Mouse (Mus musculus) cerebral cortex, adult 2 months (tissue): ENCODE results near the gene Tmem9b.

Experiments
- WGBS: fragments of 180-500 bp; shearing (Covaris S2); methylation state at CpG from one replicate; pipeline ENCODE4 v1.1.7; 2018; 5-methylcytosine and 5-hydroxymethylcytosine counted together

The Tmem9b gene

DNA sequence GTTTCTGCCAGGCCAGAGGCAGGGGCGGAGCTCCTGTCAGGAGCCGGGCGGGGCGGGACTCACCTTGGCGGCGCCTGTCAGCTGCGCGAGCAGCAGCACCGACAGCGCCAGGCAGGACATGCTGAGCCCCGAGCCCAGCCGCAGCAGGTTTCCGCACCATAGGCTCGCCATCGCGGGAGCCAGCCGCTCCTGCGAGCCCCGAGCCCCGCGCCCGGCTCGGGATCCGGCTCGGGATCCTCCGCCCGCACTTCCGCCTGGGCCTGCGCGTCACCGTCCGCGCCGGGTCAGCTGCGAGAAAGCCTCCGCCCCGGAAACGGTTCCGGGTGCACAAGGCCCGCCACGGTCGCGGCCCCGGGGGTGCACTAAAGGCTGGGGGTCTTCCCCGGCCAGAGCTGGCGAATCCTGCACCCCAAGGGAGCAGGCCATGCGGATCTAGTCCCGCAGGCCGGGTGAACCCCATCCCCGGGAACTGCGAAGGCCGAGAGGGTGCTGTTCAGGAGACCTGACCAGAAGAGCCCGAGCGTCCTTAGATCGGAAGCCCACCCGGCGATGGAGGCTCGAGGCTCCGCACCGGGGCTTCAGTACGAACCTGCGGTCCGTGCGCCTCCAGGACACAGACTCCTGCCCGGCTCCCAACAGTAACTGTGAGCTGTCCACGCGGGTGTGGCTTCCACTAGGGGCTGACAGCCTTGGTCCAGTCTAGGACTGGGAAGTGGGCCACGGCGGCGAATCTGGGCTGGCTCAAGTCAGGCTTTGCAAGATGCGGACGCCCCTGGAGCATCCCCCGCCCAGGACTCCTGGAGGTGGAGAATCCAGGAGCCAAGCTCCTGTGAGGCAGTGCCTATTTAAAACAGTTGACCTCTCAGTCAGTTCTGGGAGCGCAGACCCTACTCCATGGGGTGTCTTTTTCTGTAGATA, at the start of gene Tmem9b:
Gene Tmem9b (minus strand): TSS at position 868 of the 918 bp plus-strand sequence.
- under 1% methylated on average over 74 of the region's 74 CpGs for WGBS

DNA sequence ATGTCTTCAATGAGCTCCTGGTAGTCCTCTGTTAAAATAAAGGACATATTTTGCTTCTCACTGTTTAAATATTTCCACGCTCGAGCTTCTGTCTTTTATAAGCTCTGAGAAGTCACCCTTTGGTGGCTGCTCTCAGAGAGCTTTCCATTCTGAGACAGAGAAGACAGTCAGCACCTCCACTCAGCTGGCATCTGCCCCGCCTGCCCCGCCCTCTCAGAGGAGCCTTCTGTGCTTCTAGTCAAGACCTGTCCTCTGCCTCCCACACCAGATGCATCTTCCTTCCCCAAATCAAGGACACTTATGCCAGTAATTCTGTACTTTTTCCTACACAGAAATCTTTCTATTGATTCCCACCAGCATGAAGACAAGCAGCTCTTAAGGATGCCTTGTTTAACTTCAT, 48.0 kb upstream of the Tmem9b start:
- WGBS, result 75% methylated on average over 4 of the region's 4 CpGs

DNA sequence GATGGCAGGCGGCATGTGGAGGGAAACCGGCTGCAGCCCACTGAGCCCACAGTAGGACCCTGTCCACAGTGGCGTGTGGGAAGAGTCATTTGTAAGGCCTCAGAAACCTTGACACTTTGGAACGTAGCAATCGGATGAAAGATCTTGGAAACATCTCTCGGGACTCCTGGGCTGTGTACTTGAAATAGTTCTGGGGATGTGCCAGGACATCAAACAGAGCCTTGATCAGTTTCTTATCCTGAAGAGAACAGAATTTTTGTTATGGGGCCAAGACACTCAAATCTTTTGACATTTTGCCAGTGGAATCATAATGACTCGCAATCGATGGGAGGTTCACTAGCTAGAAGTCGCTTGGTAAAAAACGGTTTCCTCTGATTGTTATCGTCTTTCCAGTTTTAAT, 46.5 kb upstream of the Tmem9b start:
- WGBS, result 67% methylated on average over 11 of the region's 11 CpGs

DNA sequence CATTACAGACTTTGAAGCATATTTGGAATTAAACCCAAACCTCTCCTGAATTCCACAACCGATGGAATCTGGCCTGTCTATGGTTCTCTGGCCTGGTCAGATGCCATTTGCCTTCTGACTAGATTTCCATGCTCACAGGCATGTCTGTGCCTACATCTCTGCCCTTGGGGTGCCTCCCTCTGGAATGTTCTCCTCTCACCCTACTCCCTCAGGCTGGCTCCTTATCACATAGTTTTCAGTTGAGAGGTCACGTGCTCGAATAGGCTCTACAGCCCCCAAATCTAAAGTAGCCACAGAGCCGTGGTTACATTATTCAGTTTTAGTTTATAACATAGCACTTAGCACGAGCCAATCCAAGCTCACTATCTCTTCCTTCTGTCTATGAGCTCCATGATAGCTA, 42.9 kb upstream of the Tmem9b start:
- 83% methylated on average over 5 of the region's 5 CpGs for WGBS

DNA sequence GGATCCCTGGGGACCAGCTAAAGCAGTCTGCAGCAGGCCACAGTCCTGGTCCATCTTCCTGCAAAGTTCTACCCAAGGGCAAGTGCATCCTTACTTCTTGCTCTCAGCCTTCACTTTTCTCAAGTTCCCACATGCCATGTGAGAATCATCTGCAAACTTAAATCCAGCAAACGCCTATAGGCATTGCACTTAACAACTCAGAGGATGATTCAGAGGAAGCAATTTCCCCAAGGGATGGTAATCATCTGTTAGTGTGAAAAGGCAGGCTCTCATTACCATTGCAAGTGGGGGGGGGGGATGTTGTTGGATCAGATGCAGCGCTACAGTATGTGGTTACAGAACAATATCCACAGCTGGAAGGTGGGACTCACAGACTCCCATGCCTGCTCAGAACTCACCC, 41.9 kb upstream of the Tmem9b start:
- WGBS, result 55% methylated on average over 2 of the region's 2 CpGs

DNA sequence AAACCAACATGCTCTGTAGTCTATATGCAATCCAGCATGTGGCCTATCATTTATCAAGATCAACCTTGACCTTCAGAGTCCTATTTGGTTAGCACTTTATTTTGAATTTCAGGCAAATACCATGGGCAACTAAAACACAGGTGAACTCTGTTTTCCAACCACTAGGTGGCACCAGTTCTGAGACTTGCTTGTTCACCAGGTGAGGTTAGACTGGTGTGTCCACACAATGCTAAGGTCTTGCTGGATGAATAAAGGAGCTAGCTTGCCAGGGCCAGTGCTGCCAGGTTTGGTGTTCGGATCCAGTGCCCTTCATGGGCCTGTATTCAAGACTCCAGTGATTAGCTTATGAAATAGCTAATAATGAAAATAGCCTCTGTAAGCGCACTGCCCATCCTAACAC, 40.1 kb upstream of the Tmem9b start:
- 75% methylated on average over 2 of the region's 2 CpGs for WGBS

DNA sequence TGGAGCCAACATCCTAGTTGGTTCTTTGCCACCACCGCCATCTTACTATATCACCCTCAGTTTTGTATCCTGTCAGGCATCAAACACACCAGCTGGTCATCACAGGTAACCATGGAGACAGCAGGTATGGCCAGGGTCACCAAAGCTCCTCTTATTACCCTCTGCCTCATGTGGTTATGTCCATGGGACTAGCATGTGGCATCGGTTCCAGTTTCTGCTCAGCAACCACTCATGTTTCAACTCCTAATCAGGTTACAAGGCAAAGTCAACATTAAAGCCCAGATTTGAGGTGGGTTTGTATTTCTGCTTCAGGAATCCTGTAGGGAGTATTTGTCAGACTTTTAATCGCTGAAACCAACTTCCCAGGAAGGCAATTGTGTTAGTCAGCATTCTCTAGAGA, 38.1 kb upstream of the Tmem9b start:
- 76% methylated on average over 3 of the region's 3 CpGs for WGBS

DNA sequence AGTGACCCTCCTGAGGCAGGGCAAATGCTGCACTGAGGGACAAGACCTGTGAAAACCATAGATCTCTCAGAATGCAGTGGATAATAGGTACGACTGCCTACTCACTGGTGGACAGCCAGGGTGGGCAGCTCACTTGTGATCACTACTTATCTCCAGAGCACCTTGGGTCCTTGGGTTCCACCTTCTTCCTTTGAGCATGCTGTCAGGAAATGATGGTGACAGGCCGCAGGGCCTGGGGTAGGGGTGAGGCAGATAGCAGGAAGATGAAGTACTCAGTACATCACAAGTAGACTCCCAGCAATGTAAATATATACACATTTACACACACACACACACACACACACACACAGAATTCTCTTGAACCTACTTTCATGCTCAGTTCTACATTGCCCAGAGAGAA, 35.2 kb upstream of the Tmem9b start:
- WGBS, result 88% methylated on average over 2 of the region's 2 CpGs

DNA sequence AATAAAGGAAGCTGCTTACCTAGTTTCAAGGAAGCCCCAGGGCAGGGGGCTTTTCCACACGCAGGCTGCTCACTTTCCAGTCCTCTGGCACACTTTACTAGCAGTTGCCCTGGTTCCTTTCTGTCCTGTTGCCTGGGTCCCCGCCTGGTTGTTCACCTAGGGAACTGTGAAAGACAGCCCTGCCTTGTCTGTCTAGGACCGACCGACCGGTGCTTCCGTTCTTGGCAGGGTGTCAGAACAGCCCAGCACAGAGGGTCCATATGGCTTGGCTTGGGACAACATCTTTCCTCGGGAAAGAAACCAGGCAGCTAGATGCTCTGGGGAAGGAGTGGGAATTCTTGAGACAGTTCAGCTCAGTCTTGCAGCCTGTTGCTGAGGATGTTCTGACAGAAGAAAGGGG, 30.6 kb upstream of the Tmem9b start:
- 43% methylated on average over 7 of the region's 7 CpGs for WGBS

DNA sequence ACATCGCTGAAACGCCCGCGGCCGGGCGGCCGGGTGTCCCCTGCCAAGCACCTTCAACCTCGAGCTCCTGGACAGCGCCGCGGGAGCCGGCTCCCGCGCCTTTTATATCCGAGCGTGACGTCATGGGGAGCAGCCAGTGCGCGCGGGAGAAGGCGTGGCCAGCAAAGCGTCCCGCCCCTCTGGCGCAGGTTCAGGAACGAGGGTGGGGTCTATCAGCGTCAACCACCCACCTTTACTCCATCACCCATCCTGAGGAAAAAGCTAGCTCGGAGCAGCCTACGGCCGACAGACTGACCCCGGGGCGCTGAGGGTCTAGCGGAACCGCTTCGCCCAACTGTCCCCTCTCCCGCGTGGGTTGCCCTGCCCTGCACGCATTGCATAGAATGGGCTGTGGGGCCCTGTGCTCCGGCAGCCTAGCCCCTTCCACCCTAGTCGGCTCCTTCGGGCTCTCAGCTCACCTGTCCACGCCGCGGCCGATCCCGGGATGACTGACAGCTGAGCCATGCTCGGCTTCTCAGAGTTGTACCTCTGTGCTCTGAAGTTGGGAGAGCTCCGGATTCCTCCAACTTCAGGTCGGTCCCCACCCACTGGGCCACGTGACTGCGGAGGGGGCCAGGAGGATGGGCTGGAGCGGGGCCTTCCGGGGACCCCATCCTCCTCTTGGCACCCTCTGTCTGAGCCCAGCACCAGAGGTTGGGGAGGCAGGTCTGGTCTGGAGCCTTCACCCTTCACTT, 29.0 kb upstream of the Tmem9b start, which contains the start of gene Nrip3:
Gene Nrip3 (minus strand): TSS at position 556 of the 734 bp plus-strand sequence.
- 1% methylated on average over 52 of the region's 52 CpGs for WGBS

DNA sequence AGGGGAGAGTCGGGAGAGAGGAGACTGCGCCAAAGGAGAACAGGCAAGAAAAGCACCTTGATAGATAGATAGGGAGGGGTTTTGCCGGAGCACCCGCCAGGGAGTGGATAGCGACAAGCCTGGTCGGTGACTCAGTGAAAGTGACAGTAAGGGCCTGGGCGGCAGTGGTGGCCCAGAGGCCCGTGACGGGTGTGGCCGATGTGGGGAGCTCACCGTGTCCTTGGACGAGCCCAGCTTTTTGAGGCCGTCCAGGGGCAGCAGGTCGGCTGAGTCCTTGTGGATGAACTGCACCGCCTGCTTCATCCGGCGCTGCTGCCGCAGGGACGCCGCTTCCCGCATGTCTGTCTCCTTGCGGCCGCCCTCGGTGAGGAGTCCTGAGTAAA, 28.4 kb upstream of the Tmem9b start:
- WGBS, result 1% methylated on average over 24 of the region's 24 CpGs

DNA sequence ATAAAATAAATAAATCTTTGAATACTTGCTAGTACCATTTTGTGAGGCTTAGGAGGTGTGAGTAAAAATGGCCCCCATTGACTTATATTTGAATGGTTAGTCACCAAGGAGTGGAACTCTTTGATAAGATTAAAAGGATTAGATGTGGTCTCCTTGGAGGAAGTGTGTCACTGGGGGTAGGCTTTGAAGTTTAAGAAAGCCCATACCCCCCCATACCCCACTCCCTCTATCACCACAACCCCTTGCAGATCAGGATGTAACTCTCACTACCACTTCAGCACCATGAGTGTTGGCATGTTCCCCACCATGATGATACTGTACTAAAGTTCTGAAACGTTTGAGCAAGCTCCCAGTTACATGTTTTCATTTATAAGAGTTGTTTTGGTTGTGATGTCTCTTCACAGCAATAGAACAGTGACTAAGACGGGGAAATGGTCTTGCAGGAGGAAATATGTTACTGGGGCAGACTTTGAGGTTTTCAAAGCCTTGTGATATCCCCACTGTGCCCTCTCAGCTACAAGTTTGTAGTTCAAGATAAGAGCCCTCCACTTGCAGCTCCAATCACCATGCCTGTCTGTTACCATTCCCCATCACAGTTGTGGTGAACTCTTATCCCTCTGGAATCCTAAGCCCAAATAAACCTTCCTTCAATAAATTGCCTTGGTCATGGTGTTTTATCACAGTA, 16.2 kb upstream of the Tmem9b start:
- 58% methylated on average over 2 of the region's 2 CpGs for WGBS

DNA sequence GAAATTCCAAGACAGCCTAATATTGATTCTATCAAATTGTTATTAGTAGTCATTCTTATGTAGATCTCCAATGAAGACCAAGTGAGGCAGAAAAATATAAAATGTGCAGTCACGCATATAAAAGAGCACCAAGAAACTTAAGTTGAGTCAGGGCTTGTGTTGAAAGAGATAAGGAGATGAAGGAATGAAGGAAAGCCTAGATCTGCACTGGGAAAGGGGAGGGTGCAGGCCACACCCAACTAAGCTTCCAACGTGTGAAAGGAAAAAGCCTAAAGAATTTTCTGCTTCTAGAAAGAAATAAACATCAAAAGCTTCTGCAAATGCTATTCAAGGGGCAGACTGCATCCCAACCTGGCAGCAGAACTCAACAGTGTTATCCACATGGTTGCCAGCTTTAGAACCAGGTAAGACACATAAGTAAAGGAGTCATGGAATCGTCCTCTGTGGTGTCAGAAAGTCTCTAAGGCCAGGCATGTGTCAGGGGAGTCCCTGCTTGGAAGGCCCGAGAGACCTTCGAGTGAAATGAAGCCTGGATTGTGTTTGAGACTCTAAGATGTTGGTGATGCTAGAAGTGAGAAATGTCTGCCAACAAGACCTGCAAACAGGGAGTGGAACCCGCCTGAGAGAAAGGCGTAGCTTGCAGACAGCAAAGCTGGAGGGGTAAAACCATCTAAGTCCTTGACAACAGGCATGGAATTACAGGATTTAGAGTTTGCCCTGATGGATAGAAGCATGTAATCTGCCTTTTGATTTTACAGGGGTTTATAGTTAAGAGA, 15.1 kb upstream of the Tmem9b start:
- WGBS, result 89% methylated on average over 7 of the region's 7 CpGs

DNA sequence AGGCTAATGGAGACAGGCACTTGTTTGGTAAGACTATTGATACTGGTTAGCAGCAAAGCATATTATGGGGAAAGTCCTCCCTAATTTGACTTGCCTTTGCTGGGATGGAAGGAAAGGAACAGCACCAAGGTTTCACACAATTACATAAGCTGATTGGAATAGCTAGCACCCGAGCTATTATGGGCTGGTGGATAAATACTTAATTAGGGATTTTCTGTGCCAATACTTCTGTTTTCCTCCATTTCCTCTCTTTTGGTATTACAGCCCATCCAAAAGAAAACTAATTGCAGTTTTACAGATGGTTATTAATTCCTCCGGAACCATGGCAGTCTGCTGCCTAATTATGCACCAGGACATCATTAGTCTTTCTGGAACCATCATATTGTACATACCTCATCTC, 11.3 kb upstream of the Tmem9b start:
- WGBS, result 56% methylated on average over 2 of the region's 2 CpGs

DNA sequence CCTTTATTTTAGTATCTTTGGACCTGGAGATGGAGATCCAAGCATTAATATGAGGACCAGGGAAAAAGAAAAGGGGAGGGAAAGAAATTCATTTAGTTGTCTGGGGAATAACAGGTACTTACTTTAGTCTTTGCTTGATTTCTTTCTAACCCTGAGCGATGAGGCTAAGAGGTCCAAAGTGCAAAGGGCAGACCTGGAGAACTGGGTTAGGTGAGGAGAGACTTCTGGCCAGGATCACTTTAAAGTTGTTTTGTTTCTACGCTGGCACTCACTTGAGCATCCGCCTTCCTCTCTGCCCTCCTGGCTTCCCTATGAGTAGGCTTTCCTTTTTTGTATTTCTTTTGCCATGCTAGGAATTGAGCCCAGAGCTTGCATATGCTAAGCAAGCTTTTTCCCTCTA, 3.6 kb upstream of the Tmem9b start:
- 87% methylated on average over 3 of the region's 3 CpGs for WGBS

DNA sequence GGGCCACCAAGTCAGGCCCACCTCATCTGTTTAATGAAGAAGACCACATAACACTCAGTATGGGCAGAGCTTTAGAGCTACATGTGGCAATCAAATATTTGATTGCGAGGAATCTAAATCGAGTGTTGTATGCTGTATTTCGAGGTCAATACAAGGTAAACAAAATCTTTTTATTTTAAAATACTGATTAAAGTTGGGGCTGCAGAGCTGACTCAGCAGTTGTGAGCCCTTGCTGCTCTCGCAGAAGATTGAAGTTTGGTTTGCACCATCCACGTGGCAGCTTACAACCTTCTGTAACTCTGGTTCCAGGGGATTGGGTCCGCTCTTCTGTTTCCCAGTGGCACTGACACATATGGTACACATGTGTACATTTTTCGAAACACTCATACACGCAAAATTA, 1.4 kb upstream of the Tmem9b start:
- WGBS, result 86% methylated on average over 8 of the region's 8 CpGs

DNA sequence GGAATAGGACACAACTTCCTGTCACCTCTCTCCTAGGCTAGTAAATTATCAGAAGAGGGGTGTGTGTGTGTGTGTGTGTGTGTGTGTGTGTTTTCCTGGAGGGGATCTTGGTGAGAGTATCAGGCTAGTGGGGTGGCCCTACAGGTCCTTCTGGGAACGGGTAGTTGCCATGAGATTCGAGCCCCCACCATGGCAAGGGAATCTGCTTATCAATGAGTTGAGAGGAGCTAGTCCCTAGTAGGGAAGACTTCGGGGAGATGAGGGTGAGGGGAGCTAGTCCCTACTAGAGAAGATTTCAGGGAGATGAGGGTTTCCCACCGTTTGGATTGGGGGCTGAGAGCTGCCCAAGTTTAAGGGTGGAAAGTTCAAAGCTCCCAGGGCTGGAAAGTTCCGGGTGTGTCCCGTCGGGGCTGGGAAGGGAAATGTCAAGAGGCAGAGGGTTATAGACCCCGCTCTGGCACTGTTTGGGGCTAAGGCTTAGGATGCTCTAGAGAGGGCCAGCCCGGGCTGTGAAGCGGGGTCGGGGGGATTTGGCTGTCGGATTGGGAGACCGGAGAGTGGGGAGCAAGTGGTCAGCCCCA, 1.2 kb downstream of the Tmem9b start:
- 2% methylated on average over 13 of the region's 13 CpGs for WGBS

DNA sequence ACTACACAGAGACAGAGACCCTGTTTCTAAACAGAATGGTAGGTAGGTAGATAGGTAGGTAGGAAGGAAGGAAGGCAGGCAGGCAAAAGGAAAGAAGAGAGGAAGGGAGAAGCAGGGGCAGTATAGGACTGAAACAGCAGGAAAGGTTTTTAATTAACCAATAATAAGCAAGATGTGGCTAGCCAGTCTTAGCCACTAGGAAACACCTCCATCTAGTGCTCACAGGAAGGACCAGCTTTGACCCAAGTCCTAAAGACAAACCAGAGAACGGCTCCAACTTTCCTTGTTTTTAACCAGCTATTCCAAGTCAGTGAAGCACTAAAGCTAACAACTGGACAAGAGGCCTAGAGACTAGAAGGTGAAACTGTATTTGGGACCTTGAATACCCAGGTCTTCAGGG, 4.9 kb downstream of the Tmem9b start:
- WGBS, result 43% methylated on average over 1 of the region's 1 CpGs

DNA sequence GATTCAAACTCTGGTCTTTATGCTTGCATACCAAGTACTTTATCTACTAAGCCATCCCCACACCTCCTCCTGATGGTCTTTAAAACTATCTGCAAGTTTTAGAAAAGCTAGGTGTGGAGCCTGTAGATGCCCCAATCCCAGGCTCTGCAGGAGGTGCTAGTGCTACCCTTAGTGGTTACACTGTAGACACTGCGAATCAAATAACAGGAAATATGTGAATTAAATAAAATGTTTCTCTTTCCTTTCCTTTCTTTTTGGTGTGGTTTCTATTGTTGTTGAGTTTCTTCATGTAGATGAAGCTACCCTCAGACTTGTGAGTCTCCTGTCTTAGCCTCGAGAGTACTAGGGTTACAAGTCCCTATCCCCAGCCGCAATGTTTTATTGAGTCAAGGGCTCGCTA, 11.0 kb downstream of the Tmem9b start:
- 93% methylated on average over 4 of the region's 4 CpGs for WGBS

DNA sequence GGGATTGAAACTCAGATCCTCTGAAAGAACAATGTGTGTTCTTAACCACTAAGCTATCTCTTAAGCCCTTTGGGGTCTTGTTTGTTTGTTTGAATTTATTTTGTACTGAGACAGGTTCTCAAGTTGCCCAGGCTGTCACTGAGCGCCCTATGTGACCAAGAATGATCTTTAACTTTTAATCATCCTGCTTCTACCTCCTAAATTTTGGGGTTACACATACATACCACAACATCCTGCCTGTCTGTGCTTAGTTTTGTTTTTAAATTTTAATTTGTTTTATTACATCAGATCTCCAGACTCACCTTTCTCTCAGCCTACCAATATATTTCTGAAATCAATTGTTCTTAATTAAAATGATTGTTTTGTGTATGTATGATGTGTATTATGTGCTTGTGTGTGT, 11.6 kb downstream of the Tmem9b start:
- WGBS, result 97% methylated on average over 1 of the region's 1 CpGs

DNA sequence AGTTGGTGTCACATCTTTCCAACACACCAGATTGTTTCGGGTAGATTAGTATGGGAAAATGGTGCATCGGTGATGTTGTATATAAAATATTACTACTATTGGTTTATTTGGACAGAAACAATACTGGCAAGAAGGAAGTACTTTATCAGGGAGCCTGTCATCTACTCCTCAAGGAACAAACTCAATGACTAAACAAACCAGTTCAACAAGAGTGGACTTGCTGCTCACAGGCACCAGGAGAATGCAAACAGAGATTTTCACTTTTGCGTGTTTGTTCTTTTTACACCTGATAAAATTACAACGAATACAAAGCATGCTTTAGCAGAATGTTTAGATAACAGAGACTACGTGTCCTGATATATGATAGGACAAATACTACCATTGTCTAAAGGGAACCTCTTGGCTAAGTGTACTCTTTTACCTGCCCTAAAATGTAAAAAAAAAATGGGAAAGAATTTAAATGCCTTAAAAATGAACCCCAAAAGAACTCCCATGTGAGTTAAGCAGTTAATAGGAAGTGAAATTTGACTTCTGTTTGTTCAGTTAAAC, 12.8 kb downstream of the Tmem9b start:
- WGBS, result 92% methylated on average over 5 of the region's 5 CpGs
